Mouse (Mus musculus) erythroblast, embryonic 14.5 days (primary cell): Measurements from ENCODE around the gene Arsa.

Experiments used
- GATA1 ChIP-seq: IDR thresholded peaks from 2 replicates; pipeline ENCODE4 v1.6.1; 2012; ENCODE audit warnings: low read length, inconsistent platforms, mixed read lengths
- TAL1 ChIP-seq: IDR thresholded peaks from 3 replicates; pipeline ENCODE4 v1.6.1; 2012; ENCODE audit warnings: low read length, inconsistent platforms, mixed read lengths

DNA sequence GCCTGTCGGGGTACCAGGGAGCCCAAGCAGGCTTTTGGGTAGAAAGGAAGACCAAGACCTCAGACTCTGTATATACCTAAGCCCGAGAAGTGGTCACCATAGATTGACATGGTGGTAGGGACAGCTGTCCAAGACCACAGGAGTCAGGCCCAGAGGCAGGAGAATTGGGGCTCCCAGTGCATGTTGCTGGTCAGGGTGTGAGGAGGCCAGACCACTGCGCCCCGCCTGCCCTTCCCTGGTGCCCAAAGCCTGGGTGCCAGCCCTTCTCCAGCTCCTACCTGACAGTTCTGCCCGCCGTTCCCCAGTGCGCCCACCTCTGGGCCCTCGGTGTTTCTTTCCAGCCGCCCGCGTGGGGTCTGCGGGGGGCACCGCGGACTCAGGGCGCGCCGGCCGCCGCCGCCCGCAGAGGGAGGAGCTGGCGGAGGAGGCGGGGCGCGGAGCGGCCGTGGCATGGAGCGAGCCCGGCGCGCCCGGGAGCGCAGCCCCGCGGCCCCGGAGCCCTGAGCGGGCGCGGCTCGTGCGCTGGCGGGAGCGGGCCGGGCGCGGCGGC lies 46.1 kb upstream of the Arsa start:
- TF ChIP-seq GATA1 (no peak), TAL1 (no peak)
